Mouse (Mus musculus) A20 (cell line): ENCODE measurements around the gene Phka1.
A peak's percentile ranks its signal among the peaks of the same experiment; 100 is the strongest.
"Not testable (repeated sequence)": the region's sequence is repeated elsewhere in the genome, so short reads cannot be mapped to it uniquely, and the experiment has no call there.

ENCODE experiments used
- DNase-seq: peaks from one replicate; pipeline ENCODE4 v3.0.0-alpha.2; 2011; ENCODE audit warnings: low read depth, low spot score

The Phka1 gene

DNA sequence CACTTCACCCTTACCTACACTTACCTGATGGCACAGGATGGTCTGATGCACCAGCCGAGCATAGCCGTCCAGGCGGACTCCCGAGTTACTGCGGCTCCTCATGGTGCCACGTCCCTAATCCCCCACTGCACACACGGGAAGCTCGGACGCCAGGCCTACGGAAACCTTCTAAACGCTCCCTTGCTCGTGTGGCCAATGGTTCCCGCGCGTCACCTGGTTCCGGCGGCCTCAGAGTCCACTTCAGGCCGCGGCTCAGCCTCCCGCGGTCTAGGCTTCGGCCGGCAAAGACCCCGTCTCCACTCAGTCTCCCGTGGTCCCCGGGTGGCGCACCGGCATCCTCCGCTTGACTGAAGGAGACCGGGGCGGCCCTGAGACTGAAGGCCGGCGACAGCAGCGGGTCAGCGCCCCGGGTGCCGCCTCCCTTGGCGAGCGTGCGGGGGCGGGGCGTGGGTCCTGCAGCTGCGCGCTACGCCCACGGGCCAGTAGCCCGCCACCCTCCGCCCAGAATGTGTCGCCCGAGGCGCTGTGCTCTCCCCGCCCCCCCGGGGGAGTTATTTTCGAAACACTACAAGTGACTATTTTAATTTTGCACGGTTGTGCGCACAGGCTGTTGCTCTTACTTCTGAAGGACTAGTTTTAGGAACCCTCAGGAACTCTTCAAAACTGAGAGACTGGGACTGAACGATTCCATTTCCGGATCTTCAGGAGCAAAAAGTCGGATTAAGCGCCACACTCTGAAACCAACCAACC lies at the start of gene Phka1:
Gene Phka1, minus strand, starts transcription at position 424 of the 750 bp plus-strand sequence.
- peak; percentile 85 for DNase-seq

DNA sequence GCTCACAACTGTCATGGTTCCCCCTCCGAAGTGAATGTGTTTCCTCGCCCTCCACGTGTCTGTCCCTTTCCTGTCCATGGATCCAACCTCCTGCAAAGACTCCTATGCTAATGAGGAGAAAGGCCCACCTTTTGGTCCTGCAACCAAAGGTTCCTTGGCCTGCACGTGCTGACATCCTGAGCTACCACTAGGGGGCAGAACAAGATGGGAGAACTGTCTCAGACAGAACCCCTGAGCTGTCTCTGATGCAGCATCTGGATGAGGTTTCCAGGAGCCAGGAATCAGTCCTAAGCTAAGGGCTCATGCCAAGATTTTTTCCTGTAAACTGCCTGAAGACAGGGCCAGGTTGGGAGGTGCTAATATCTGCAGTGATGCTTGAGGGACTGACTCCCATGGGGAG lies 45.2 kb upstream of the Phka1 start:
- DNase-seq, result peak; percentile 13

DNA sequence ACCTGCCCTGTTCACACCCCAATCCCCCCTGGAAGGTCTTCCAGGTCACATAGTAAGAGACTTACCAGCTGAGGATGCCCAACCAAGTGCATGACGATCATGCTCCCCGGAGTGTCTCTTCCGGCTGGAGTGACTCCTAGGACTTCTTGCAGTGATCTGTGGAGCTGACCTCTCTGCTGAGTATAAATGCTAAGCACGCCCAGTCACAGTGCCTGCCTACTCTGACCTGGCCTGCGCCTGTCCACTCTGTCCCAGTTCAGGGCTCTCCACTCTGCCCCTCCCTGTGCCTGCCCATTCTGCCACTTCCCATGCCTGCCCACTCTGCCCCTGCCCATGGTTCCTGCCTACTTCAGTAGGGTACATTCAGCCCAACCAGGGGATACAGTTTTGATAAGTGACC lies 42.8 kb upstream of the Phka1 start, which contains the start of gene Gm3880:
Gene Gm3880, minus strand, starts transcription at position 101 of the 400 bp plus-strand sequence.
- not testable (repeated sequence) for DNase-seq

DNA sequence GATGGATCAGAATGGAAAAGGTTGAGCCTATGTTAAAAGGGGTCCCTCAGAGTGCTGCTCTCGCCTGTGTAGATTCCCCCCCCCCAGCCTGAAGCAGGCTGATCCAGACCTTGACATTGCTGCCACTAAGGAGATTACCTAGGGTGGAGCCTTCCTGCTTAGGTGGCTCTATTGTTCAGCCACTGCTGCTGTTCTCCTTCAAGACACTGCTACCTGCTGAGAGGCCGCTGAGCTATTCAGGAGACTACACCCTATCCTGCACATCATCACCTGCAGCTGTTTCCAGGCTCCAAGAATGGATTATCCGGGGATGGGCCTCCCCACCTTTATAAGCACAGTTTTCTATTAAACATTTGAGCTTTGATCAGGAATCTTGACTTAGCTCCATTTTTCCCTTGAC lies 40.7 kb upstream of the Phka1 start:
- not testable (repeated sequence) for DNase-seq

DNA sequence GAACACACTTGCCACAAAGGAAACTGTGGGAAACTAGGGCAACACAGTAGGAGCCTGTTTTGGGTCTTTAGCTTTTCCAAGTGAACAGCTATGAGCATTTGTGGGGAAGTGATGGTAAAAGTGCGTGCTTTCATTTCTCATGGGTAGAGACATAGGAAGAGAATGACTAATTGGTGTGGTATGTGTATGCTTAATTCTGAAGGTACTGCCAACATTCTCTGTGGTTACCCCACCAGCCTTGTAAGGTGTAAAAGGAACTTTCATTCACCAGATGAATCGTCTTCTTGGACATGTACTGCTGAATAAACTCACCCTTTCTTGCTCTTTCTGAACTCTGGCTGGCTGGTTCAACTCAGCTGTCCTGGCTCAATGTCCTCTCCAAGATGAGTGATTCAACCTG lies 22.6 kb upstream of the Phka1 start:
- no peak for DNase-seq

DNA sequence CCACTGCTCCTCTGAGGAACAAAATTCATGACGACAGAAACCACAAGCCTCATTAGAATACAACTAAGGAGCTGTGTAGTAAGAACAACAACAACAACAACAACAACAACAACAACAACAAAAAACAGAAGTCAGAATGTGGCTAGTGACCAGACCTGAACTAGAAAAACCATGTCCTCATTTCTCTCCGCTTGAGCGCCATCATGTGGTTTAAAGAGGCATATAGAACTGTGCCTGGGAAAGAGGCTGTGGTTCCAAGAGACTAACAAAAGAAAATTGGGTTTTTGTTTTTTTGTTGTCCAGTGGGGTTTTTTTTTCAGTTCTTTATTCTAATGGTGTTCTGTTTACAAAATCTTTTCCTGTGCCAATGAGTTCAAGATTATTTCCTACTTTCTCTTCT lies 16.7 kb upstream of the Phka1 start:
- peak; percentile 48 for DNase-seq

DNA sequence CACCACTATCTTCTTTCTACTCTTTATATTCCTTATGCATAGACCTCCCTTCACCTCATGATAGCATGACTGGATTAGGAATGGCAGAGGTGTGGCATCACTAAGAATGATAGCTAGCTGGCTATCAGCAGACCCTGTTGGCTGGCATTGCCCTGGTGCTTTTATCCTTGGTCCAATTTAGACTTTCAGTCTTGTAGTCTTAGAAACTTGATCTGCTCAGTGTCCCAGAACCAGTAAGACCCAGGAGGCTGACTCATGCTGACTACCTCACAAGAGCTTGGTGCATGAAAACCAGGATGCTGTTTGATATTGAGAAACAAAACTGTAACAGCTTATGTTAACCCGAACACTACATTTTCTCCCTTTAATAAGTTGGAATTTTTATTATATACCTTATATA lies 1.6 kb upstream of the Phka1 start:
- DNase-seq, result no peak

DNA sequence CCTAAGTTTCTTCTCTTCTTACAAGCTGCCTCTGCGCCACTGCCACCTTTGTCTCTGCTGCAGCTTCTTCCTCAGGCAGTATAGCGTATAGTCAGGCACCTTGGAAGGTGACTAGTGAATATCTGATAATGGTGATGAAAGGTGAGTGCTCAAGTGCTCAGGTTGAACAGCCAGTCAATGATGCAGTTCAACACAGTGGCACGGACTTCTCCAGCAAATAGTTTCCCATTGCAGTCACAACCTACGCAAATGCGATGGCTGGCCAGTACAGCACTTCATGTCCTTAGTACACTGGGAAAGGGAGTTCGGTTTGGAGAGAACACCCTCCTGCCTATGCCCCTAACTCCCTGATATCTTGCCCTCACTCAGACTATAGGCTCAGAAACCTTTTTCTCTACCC lies 1.1 kb upstream of the Phka1 start:
- DNase-seq, result no peak

DNA sequence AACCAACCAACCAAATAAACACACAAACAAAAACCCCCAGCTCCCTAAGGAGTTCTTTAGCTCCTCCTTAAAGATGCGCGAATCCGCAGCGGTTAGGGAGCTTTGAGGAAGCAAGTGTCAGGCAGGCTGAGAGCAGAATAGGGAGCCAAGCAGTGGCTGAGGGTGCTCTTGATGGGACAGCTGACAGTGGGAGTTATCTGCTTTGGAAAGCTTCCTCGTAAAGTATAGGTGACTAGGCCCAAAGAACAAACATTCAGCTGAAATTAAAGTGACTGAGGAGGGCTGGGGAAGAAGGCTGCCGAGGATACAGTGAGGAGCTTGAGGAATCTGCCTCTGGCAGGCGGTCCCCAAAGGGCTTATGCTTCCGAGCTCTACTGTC lies 516 bp upstream of the Phka1 start:
- DNase-seq, result no peak

DNA sequence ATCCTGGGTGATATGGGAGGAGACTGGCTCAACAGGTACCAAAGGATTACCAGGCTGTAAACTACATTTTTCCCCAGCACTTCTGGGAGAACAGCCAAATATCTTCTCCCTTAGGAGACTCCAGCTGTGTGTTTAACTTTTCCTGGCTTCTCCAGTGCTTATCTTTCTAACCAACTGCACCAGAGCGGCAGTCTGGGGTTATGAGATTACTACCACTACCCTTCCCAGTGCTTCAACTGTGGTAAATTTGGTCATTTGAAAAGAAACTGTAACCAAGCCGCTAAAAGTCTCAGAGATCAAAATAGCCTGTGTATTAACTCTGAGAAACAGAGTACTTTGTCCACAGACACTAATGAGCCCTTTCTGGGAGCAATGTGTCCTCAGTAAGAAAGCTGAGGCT lies 42.8 kb downstream of the Phka1 start:
- no peak for DNase-seq

DNA sequence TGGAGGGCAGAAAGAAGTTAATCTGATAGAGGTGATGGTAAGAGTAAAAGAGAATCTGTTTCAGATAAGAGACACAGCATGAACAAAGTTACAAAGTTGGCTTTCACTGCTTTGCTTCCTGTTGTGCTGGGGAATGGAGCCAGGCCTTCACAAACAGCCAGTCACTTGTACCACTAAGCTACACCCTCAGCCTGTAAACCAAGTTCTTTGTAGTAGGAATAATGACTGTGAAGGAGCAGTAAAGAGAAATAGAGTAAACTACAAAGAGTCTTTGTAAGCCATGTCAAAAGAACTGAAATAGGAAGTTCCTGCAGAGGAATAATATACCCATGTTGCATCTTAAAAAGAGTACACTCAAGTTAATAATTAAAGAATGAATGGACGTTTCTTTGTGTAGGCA lies 55.5 kb downstream of the Phka1 start:
- DNase-seq, result no peak

DNA sequence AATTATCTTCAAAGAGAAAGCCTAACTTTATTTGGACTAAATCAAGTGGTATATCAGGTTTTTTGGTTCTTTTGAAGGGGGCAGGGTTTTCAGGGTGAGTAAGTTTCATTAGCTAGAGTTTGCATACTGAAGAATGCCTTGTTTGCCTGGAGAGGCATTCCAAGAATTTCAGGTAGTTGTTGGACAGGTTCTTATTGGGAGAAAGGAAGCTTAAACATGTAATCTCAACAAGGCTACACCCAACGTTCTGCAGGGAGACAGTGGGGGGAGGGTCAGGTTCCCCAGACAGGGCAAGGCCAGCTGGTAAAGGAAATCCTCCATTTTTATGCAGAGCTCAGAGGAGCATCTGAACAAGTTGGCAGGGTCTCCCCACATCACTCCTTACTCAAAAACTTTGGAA lies 72.9 kb downstream of the Phka1 start:
- DNase-seq, result no peak

DNA sequence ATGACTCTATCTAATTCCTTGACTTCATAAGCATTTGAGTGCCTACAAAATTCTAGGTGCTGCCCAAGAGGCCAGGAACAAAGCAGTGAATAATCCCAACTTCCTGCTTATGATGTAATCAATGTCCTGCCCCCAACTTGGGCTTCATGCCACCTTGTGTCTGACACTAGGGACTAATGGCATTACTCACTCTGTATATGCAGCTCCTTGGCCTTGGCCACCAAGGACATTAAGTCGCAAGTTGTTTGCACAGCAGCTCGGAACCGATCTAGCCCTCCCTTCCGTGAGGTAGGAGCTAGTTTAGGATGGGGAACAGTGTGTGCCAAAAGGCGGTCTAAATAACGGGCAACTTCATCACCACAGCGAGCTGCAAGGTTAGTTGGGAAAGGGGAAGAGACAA lies 87.1 kb downstream of the Phka1 start:
- no peak for DNase-seq

DNA sequence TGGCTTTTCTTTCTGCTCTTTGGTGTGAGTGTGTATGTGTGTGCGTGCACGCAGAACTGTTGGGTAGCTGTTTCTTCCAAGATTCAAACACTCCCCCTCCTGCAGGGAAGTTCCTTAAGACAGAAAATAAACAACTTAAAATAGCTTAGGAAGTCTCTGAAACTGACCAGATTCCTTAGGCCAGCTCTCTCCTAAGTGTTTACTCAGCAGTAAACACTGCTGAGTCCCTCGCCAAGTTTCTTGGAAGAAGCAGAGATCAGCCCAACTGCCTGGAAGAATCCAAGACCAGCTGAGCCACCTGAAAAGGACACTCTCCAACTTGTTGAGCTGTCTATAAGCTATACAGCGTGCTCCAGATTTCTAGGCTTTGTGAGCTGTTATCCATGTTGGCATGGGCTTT lies 134.8 kb downstream of the Phka1 start:
- DNase-seq, result no peak

DNA sequence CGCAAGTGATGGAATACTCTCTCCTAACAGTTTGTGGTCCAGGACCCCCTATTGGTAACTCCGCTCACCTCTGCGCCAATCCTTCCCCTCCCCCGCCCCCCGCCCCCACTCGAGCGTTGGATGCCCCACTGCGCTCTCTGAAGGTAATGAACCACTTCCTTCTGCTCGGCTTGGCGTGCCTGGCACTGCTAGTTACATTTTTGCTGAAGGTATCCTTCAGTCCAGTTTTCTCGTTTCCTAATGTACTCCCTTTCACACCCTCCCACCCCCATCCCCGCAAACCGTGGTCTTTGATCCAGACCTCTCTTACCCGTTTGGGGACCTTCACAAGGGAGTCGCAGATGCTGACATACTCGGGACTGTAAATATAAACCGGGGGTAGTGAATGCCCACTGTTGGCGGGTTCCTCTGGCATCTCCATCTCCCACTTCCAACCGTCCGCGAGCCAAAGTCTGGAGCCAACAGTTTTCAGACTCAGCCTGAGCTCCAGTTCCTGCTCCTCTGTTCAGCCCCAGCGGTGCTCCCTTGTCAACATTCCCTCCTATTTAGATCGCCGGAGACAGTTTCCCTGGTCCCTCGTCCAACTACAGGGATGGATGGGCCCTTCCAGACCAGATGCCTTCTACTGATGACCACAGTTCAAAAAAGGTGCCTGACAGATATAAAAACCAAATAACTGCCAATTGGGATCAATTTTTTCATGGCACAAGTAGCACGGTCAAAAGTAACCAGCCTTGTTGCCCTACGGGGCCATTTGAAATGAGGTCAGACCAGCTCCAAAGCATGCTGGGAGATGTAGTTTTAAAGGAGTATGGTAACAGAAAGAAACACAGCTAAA lies 139.2 kb downstream of the Phka1 start, which contains the start of gene Hdac8:
Gene Hdac8, minus strand, starts transcription at position 716 of the 838 bp plus-strand sequence.
- peak; percentile 81 for DNase-seq

DNA sequence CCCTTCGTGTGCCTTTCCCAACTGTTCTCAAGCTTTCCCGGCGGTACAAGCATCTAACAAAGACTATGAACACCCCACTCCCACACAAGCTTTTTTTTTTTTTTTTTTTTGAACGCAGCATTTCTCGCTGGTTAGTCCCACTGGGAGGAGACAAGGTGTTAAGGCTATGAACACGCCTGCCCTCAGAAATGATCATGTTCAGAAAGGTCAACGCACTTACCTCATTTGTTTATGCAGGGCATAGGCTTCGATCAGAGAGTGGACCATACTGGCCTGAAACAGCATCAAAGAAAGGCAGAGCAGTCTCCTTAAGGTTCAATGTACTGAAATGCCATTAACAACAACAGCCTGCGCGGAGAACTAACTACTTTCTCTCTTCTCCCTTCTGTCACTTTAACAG lies 139.9 kb downstream of the Phka1 start:
- DNase-seq, result no peak

DNA sequence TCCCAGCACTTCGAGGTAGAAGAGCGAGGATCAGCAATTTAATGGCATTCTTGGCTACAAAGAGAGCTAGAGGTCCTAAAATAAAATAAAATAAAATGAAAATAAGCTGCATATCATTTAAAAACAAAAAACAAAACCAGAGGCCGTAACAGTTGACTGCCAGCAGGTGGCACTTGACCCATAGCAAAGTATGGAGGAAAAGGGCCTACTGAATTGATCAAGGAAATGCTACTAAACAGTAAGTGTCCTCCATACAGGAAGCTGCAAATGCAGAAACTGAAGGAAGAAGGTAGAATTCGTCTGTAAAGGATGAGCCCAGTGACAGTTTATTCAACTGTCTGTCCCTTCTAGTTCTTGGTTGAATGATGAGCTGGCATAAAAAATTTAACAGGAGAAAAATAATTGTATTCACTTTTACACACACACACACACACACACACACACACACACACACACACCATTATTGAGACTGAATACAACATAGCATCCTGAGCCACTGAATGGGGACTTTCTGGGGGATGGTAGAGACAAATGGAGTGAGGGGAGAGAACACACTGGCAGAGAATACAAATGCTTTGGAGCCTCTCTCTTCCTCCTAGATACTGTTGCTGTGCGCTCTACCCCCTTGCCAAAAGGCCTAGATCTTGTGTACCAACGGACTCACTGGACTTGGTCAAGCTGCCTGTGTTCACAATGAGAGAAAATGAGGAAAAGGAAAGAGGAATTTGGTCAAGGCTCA lies 149.9 kb downstream of the Phka1 start:
- peak; percentile 32 for DNase-seq

DNA sequence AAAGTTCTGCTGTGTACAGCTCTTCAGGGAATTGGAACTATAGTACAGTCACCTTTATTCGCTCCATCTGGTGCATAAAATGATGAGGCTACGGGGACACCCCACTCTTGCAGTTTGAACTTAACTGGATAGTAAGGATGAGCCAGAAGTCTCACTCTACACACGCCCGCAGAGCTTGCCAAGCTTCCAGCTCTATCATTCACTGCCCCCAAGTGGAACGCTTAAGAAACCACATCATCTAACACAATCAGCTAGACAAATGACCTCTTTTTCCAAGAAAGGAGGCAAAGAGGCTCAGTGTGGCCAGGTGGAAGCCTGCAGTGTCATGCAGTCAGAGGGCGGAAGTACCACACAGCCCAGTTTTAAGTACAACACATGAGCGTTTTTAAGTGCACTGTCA lies 158.5 kb downstream of the Phka1 start:
- DNase-seq, result no peak

DNA sequence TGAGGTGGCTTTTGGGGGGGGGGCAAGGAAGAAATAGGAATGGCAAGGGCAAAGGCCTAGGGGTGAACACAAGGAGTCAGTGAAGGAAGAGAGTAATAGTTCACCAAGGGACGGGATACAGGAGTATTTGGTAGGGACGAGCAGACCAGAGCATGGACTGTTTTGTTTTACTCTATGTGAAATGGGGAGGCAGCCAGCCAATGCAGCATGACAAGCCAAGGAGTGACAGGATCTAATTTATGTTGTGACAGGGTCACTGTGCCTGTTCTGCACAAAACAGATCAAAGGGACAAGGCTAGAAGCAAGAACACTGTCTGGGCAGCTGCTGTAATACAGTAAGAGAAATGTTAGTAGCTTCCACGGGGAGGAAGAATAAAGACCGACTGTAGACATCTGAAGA lies 164.4 kb downstream of the Phka1 start:
- DNase-seq, result no peak

DNA sequence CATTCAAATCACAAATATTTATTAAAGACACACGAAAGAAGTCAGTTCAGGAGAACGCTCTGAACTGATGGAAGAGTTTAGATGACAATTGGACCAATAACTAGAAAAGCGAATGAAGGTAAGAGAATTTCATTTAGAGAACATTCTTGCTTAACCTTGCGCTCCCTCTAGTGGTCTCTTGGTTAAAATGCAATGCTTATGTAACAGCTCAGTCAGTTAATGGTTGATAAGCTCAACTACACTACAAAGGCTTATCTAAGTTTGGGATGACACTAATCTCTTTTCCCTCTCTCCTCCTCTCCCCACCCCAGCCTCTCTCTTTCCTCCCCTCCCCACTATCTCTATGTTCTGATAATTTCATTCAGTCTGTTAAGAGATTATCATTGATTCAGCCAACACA lies 165.1 kb downstream of the Phka1 start:
- DNase-seq, result peak; percentile 41

DNA sequence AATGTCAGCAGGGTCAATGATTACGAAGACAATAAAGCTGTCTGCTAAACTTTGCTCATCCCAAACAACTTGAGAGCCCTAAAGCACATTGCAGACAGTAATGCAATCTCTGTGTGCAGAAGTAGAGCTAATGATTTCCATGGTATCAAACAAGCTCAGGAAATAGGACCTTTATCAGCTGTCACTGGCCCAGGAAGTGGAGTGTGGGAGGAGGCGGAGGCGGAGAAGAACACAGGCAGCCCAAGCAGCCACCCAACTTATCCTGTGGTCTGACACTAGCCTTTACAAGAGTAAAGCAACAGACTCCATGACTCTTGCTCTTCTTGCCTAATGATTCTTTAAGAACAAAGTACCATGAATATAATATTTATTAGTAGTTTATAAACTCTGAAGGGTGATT lies 165.6 kb downstream of the Phka1 start:
- no peak for DNase-seq

DNA sequence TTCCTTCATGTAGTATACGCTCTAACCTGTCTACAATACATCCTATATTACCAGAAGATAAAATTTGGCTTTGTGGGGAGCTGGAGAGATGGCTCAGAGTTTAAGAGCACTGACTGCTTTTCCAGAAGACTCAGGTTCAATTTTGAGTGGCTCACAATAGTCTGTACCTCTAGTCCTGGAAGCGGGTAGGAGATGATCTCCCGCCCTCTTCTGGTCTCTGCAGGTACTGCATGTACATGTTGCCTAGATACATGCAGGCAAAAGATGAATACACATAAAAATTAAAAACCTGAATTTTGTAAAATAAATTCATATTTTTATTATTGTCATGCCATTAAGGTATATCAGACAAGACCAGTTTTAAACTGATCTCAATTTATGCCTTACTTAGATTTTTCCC lies 167.3 kb downstream of the Phka1 start:
- DNase-seq, result peak; percentile 52
